Mouse (Mus musculus) liver, embryonic 14.5 days (tissue): ENCODE measurements around the gene Cog4.

Source experiments
- CTCF ChIP-seq: IDR thresholded peaks from 2 replicates; pipeline ENCODE4 v1.5.1; 2016; ENCODE audit warnings: antibody characterized with exemption, low read depth, control low read depth
- EP300 ChIP-seq: IDR thresholded peaks from 2 replicates; pipeline ENCODE4 v1.6.1; 2016; ENCODE audit warnings: antibody characterized with exemption, low read depth

- TF ChIP-seq CTCF = no peak
- no peak for TF ChIP-seq EP300
These were observed 40.7 kb upstream of the Cog4 start, which contains the start of gene Il34 for GRCm38 (mm10) chr8:110805669-110806068.
